Mouse (Mus musculus): ENCODE measurements around the gene Morc4. TPM values are rescaled to one million over a fixed set of nuclear protein-coding genes. Genes with fewer than 3 reads are reported as not detected.

Gene Morc4
- polyA plus RNA-seq, 1 experiment: 0.43 TPM

DNA sequence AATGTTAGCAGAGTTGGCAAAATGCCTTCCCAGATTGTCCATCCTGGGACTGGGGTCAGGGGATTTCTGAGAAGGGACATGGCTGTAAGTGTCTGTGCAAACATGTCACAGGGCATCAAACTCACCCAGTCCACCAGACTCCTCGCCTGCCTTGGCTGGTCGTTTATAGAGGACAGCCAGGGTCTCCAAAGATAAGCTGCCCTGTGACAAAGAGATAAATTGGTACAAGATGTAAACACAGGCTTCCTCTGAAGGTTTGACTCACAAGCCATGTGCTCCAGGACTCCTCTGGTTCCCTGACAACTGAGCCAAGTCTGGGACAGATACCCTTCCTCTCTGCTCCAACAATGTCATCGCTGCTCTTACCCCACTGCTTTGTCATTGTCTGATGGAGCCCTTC lies 90.5 kb downstream of the Morc4 start:
- no peaks in the 10 kb centered on the region for H3K27me3 ChIP-seq (ENCODE audit: control insufficient read depth, insufficient read depth, low read length)
- no peak for DNase-seq (ENCODE audit: low read depth in 1 of 2, low spot score in 2 of 2)
- no peaks in the 10 kb centered on the region for H3K36me3 ChIP-seq (ENCODE audit: control insufficient read depth, insufficient read depth, low read length)
- H3K4me1 ChIP-seq (ENCODE audit: control insufficient read depth, insufficient read depth, insufficient read length): no peaks in the 10 kb centered on the region
- H3K4me3 ChIP-seq (ENCODE audit: extremely low read depth, insufficient read depth, insufficient read length): no peak overlapping the region
- TF ChIP-seq POLR2A (IDR thresholded peaks at IDR 0.05; ENCODE audit: low read depth, low read length): no peak
- no peak for TF ChIP-seq CTCF (IDR thresholded peaks at IDR 0.05; ENCODE audit: extremely low read depth, insufficient read depth, insufficient read length, insufficient replicate concordance)
- WGBS: 67% methylated on average over 3 of the region's 3 CpGs
- H3K27ac ChIP-seq (ENCODE audit: insufficient read depth, low read length): no peak overlapping the region

DNA sequence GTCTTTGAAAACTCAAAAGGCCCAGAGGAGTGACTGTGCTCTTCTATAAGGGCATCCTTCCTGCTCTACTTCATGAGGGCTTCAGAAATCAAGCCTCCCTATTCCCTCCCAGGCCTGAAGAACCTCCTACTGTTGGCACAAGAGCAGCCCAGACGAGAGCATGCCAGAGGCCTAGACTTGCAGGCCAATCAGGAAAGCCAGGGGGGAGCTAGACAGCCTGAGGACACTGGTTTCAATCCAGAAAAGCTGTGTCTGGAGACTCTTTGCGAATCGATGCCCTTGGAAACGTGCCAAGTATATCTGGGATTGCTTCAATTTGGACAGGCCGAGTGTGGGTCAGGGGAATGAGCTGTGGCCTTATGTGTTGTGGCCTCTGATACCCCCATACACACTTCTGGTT lies 92.1 kb downstream of the Morc4 start:
- H3K36me3 ChIP-seq (ENCODE audit: control insufficient read depth, insufficient read depth, low read length): no peaks in the 10 kb centered on the region
- H3K4me3 ChIP-seq (ENCODE audit: extremely low read depth, insufficient read depth, insufficient read length): no peak overlapping the region
- no peak for DNase-seq (ENCODE audit: low read depth in 1 of 2, low spot score in 2 of 2)
- no peak for TF ChIP-seq POLR2A (IDR thresholded peaks at IDR 0.05; ENCODE audit: low read depth, low read length)
- no peak for TF ChIP-seq CTCF (IDR thresholded peaks at IDR 0.05; ENCODE audit: extremely low read depth, insufficient read depth, insufficient read length, insufficient replicate concordance)
- no peak overlapping the region for H3K27ac ChIP-seq (ENCODE audit: insufficient read depth, low read length)
- H3K4me1 ChIP-seq (ENCODE audit: control insufficient read depth, insufficient read depth, insufficient read length): no peaks in the 10 kb centered on the region
- no peaks in the 10 kb centered on the region for H3K27me3 ChIP-seq (ENCODE audit: control insufficient read depth, insufficient read depth, low read length)
- 76% methylated on average over 5 of the region's 5 CpGs for WGBS

DNA sequence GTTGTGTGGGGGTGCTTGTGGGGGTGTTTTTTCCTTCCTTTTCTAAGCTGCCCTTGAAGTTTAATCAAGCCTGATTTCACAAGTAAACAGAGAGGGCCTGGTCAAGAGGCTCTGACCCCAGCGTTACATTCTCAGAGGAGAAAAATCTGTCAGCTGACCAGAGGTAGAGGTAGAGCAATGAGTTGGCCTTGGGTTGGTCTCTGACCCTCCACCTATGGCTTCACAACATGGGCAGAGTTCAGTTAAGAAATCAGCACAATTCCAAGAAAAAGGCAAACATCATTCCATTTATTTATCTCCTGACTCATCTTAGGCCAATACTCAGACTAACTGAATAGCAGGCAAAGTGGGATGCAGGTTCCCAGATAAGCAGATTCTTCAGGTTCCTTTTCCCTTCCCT lies 92.6 kb downstream of the Morc4 start:
- DNase-seq (ENCODE audit: low read depth in 1 of 2, low spot score in 2 of 2): no peak
- Histone ChIP-seq H3K4me1 (ENCODE audit: control insufficient read depth, insufficient read depth, insufficient read length) (no peaks in the 10 kb centered on the region), H3K27me3 (ENCODE audit: control insufficient read depth, insufficient read depth, low read length) (no peaks in the 10 kb centered on the region), H3K4me3 (ENCODE audit: extremely low read depth, insufficient read depth, insufficient read length) (no peak overlapping the region), H3K27ac (ENCODE audit: insufficient read depth, low read length) (no peak overlapping the region), H3K36me3 (ENCODE audit: control insufficient read depth, insufficient read depth, low read length) (no peaks in the 10 kb centered on the region)
- WGBS: 86% methylated on average over 1 of the region's 1 CpGs
- TF ChIP-seq POLR2A (IDR thresholded peaks at IDR 0.05; ENCODE audit: low read depth, low read length) (no peak), CTCF (IDR thresholded peaks at IDR 0.05; ENCODE audit: extremely low read depth, insufficient read depth, insufficient read length, insufficient replicate concordance) (no peak)

DNA sequence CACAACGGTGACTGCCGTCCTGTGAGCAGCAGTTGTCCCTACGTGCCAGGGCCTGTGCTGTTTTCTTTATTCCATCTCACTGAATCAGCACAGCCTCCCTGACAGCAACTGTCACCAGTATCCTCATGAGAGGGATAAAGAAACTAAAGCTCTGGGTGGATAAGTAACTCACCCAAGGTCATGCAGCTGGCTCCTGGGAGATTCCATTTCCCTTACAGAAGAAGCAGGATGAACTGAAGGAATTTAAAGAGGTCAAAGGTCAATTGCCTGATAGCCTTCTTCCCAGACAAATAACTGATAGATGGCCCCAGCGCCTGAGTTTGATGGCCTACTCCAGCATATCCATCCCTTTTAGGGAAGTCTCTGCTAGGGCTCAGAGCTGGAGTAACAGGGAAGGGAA lies 94.1 kb downstream of the Morc4 start:
- no peaks in the 10 kb centered on the region for H3K36me3 ChIP-seq (ENCODE audit: control insufficient read depth, insufficient read depth, low read length)
- WGBS: 93% methylated on average over 4 of the region's 4 CpGs
- H3K27ac ChIP-seq (ENCODE audit: insufficient read depth, low read length): no peak overlapping the region
- H3K4me3 ChIP-seq (ENCODE audit: extremely low read depth, insufficient read depth, insufficient read length): no peak overlapping the region
- no peak for TF ChIP-seq POLR2A (IDR thresholded peaks at IDR 0.05; ENCODE audit: low read depth, low read length)
- H3K4me1 ChIP-seq (ENCODE audit: control insufficient read depth, insufficient read depth, insufficient read length): no peaks in the 10 kb centered on the region
- H3K27me3 ChIP-seq (ENCODE audit: control insufficient read depth, insufficient read depth, low read length): no peaks in the 10 kb centered on the region
- DNase-seq (ENCODE audit: low read depth in 1 of 2, low spot score in 2 of 2): no peak

DNA sequence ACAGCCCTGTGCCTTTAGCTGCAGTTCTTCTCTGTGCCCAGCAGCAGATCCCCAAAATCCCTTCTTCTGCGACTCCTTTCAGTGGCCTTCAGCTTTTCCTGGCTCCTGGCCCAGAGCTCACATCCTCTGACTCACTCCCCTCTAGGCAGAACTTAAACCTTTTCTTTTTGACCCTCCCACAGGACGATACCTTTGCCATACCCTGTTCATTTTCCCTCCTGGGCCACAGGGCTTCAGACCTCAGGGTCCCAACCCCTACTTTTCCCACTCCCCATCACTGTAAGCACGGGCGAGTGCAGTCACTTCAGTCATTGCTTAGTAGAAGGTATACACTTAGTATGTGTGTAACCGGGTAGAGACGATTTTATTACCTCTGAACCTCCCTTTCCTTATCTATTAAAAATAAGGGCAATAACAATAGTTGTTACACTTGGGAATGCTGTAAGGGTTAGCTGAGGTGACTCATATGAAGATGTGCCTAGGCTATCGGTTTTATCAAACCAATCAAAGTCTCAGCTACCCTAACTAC lies 96.3 kb downstream of the Morc4 start:
- 70% methylated on average over 7 of the region's 7 CpGs for WGBS

DNA sequence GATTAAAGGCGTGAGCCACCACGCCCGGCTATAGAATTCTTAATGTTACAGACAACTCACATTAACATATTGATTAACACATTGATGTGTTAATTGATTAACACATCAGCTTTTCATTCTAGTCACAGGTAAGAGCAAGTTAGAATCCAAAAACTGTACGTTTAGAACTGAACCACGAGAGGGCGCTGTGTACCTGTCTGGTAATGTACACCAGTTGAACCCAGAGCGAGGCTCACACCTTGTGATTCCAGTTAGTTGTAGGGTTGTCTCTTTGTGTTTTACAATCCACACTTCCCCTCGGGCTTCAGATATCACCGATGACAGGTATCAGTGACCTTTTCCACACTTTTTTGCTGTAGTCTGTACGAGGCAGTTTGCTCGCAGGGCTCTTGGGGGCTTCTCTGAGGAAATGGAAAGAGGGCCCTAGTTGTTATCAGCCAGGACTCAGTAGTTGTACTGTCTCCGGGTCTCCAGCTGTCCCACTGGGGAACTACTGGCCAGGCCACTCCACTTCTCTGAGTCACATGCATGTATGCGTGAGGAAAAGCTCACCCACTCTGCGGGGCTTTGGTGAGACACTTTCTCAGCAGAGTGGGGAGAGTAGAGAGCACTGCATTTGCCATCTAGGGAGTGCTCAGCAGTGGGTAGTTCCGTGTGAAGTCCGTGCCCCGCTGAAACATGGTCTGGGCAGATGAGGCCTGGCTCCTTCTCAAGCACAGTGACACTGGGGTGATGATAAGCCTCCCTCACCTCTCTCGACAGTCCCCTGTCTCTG lies 97.0 kb downstream of the Morc4 start:
- DNase-seq (ENCODE audit: low read depth in 1 of 2, low spot score in 2 of 2): peak in 1 of 2 experiments; percentile 5
- Histone ChIP-seq H3K27me3 (ENCODE audit: control insufficient read depth, insufficient read depth, low read length) (no peaks in the 10 kb centered on the region), H3K27ac (ENCODE audit: insufficient read depth, low read length) (no peak overlapping the region), H3K36me3 (ENCODE audit: control insufficient read depth, insufficient read depth, low read length) (no peaks in the 10 kb centered on the region), H3K4me1 (ENCODE audit: control insufficient read depth, insufficient read depth, insufficient read length) (no peaks in the 10 kb centered on the region), H3K4me3 (ENCODE audit: extremely low read depth, insufficient read depth, insufficient read length) (no peak overlapping the region)
- 38% methylated on average over 18 of the region's 18 CpGs for WGBS
- TF ChIP-seq POLR2A (IDR thresholded peaks at IDR 0.05; ENCODE audit: low read depth, low read length) (no peak), CTCF (IDR thresholded peaks at IDR 0.05; ENCODE audit: extremely low read depth, insufficient read depth, insufficient read length, insufficient replicate concordance) (no peak)

More for the DNA sequence above, 96.3 kb downstream of the Morc4 start:
- no peak for DNase-seq (ENCODE audit: low read depth in 1 of 2, low spot score in 2 of 2)
- no peak for TF ChIP-seq CTCF (IDR thresholded peaks at IDR 0.05; ENCODE audit: extremely low read depth, insufficient read depth, insufficient read length, insufficient replicate concordance)
- Histone ChIP-seq H3K27me3 (ENCODE audit: control insufficient read depth, insufficient read depth, low read length) (no peaks in the 10 kb centered on the region), H3K27ac (ENCODE audit: insufficient read depth, low read length) (no peak overlapping the region), H3K36me3 (ENCODE audit: control insufficient read depth, insufficient read depth, low read length) (no peaks in the 10 kb centered on the region), H3K4me1 (ENCODE audit: control insufficient read depth, insufficient read depth, insufficient read length) (no peaks in the 10 kb centered on the region), H3K4me3 (ENCODE audit: extremely low read depth, insufficient read depth, insufficient read length) (no peak overlapping the region)

Other genes starting within 250 kb of the Morc4 start
- 0.36 and 0.42 TPM in 2 replicates for gene Tbc1d8b, start 186.7 kb downstream of the Morc4 start, polyA plus RNA-seq (2012; rRNA removed)
- not detected in 2 replicates for gene Gm15013, start 157.2 kb downstream of the Morc4 start, polyA plus RNA-seq (2012; rRNA removed)
- 0.12 TPM in 1 of 2 replicates, not detected in the other for gene Ripply1, start 89.3 kb downstream of the Morc4 start, polyA plus RNA-seq (2012; rRNA removed)
- 0.04 TPM in 1 of 2 replicates, not detected in the other for gene Cldn2, start 70.8 kb downstream of the Morc4 start, polyA plus RNA-seq (2012; rRNA removed)
- gene Rbm41, start 126.9 kb upstream of the Morc4 start, polyA plus RNA-seq (2012; rRNA removed): 0.22 and 0.32 TPM in 2 replicates
- gene Nup62cl, start 191.0 kb upstream of the Morc4 start, polyA plus RNA-seq (2012; rRNA removed): 0.06 TPM in 1 of 2 replicates, not detected in the other
- not detected in 2 replicates for gene Pih1h3b, start 191.2 kb upstream of the Morc4 start, polyA plus RNA-seq (2012; rRNA removed)

All from spleen, adult 2 months (tissue).